Mouse (Mus musculus): ENCODE data around the gene Atp6v0d1.
A peak's percentile ranks its signal among the peaks of the same experiment; 100 is the strongest.

DNA sequence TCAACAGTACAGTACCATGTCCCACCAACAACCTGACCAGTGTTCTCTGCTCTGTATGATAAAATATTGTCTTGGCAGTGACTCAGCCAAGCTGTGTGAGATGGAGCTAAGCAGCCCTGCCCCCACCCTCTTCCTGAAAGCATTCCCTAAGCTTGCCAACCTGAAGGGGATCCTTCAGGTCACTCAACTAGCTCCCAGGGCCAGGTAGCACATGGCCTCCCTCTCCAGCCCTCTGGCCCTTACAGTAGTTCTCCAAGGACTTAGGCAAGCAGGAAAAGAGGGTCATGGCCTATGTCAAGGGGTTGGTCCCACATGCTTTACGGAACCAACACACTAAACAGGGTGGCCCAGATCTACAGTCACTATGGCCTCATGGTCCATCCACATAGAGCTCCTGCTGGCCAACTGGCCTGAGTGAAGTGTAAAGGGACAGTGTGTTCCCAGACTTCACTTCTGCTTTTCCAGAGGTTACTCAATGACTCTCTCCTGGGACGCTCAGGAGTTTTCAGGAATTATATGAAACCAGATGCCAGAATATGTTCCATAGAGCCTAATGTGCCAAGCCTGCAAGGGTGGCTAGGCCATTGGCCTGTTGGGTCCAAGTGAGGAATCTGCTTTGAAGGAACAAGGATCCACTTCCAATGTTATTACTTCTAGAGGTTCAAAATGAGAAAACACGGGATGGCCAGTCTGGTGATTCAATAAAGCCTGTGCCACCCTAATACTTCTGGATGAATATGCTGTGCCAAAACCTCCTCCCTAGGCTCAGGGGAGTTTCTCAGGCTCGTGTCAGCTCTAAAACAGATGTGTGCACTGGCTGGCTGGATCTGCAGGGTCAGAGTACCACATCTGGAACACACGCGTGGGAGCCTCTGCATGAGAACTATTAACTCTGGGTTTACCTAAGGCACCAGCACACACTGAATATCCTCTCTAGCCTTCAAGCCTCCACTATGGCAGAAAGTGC, 19.2 kb downstream of the Atp6v0d1 start:
- TF ChIP-seq CTCF (IDR thresholded peaks at IDR 0.05) (no peak), EP300 (IDR thresholded peaks at IDR 0.05) (peak; percentile 82)

All from lung, postnatal 0 days (tissue).